Mouse (Mus musculus) adrenal gland, postnatal 36 days (tissue): ENCODE measurements around the gene Gm17469. TPM values are rescaled to one million over a fixed set of nuclear protein-coding genes. Genes with fewer than 3 reads are reported as not detected.
"Not testable (repeated sequence)": the region's sequence is repeated elsewhere in the genome, so short reads cannot be mapped to it uniquely, and the experiment has no call there.

ENCODE experiments used
- DNase-seq, 2 experiments: peaks; one replicate each; pipeline ENCODE4 v3.0.0; 2021; ENCODE audit warnings: mixed read lengths in 1 of 2
- long read RNA-seq, 2 experiments: library from polyadenylated mRNA; stranded (forward); transcript quantifications; one replicate each; pipeline ENCODE4 v2.0.0; 2021; ENCODE audit warnings: borderline sequencing depth in 2 of 2
- total RNA-seq, 2 experiments: library from RNA; stranded (reverse); gene quantifications; 2 replicates each; pipeline ENCODE4 v1.2.3; 2021

Gene Gm17469
- total RNA-seq: not detected
- long read RNA-seq, experiment 1: 0 reads
- long read RNA-seq, experiment 2: 0 reads

DNA sequence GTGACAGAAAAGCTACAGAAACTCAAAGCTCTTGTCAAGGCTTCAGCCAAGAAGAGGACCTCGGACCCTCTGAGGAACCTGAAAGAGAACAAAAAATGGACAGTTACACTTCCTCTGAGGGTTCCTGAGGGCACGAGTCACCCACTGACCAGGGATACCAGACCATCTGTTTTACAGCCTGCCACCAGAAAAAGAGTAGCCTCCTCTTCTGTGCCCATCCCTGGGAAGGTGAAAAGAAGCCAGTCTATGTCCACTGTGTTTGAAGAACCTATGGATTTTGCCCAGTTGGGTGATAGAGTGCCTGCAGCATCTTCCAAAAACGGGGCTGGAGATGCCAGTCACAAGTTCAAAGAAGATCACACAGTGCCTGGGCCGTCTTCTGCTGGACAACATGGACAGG is at the start of gene Gm17469:
TSS of gene Gm17469 (plus strand) at position 301 of the 400 bp plus-strand sequence.
- not testable (repeated sequence) for DNase-seq

Other genes starting within 250 kb of the Gm17469 start
- gene Gm17584, start 129.3 kb upstream of the Gm17469 start, total RNA-seq: not detected